Mouse (Mus musculus) Patski (cell line): ENCODE measurements around the gene Zfp644. TPM values are rescaled to one million over a fixed set of nuclear protein-coding genes. Genes with fewer than 3 reads are reported as not detected.

Experiments
- ATAC-seq: fragments of 100-300 bp; one replicate; pipeline ENCODE4 v1.8.0; 2021
- CTCF ChIA-PET: fragments of 350-600 bp; sonication (Branson Sonifier 250); formaldehyde crosslinking; loops from one replicate; lab custom pipeline; 2022; ENCODE audit warnings: inconsistent platforms; lab: Charles Lee
- POLR2A ChIA-PET: fragments of 350-600 bp; sonication (Branson Sonifier 250); formaldehyde crosslinking; loops from one replicate; lab custom pipeline; 2022; ENCODE audit warnings: antibody characterized with exemption, inconsistent platforms; lab: Charles Lee
- DNase-seq: peaks from one replicate; pipeline ENCODE4 v3.0.0-alpha.2; 2011; ENCODE audit warnings: low read depth, low spot score
- H3K27me3 ChIP-seq: fragments of 371-371 bp; one replicate; pipeline ENCODE4 v1.5.1; 2021
- CTCF ChIP-seq: fragments of 100-300 bp; IDR thresholded peaks from one replicate; pipeline ENCODE4 v1.5.1; 2021
- in situ Hi-C: fragments of 300-500 bp; cut with MboI; formaldehyde crosslinking; loops from 3 replicates; pipeline ENCODE4 v1.11.1; 2018; ENCODE audit warnings: low pct_unique_long_range_greater_than_20kb, mixed read lengths
- polyA plus RNA-seq: library from polyadenylated mRNA; unstranded; gene quantifications from one replicate; pipeline ENCODE4 v1.2.3, GENCODE M21; 2021

Gene Zfp644
- polyA plus RNA-seq, 1 experiment from 2014 or later: 33.8 TPM

- POLR2A ChIA-PET: no interaction called here
- peak; percentile 95 for ATAC-seq
- CTCF ChIA-PET: no interaction called here
- peak; percentile 4 for DNase-seq
- TF ChIP-seq CTCF: peak; percentile 98
- in situ Hi-C loops: no loop called here
- H3K27me3 ChIP-seq: peaks cover 20% of the 10 kb centered on the region
Observed at GRCm38 (mm10) chr5:106574560-106574946, 122.5 kb downstream of the Zfp644 start.

DNA sequence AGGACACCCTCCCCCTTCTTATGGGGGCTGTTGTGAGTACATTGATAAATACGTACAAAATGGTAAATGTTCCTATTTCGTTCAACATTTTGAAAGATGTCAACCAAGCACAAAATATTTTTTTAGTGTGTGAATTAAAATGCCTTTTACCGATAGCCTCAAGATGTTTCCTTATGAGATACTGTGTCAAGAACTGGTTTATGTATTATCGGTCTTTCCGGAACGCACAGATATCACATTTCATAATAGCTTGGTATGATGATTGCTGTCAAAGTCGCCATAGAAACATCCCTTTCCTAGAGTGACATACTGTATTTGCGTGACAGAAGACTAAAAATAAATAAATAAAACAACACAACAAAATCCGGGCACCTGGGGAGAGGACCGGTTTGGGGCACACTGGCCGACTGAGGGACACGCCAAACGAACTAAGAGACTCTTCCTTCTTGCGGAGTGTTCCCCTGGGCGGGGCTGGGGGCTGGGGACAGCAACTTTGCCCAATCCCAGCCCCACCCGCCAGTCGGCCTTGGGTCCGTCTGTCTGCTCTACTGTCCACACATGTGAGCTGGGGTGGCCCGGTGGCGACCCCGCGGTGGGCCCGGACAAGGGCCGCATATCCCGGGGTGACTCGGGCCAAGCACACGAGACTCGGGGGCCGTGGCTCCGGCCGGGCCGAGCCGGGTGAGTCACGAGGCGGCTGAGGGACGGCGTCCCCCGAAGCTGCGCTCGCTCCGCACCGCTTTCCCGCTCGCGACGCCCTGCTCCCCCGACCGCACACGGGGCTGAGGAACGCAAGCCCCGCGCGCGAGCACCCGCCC is 123.1 kb downstream of the Zfp644 start:
- no peak for TF ChIP-seq CTCF
- POLR2A ChIA-PET: no interaction called here
- peaks cover 20% of the 10 kb centered on the region for H3K27me3 ChIP-seq
- CTCF ChIA-PET: no interaction called here
- in situ Hi-C loops: no loop called here
- no peak for DNase-seq
- ATAC-seq: peak; percentile 68

Other genes with a start within 250 kb of the Zfp644 start
- gene Barhl2, start 239.1 kb downstream of the Zfp644 start, polyA plus RNA-seq: not detected
- gene Gm17304, start 88.2 kb downstream of the Zfp644 start, polyA plus RNA-seq: not detected
- 0.03 TPM for gene Hfm1, start 229.0 kb upstream of the Zfp644 start, polyA plus RNA-seq